Mouse (Mus musculus) right cerebral cortex, adult 18-20 months (tissue): ENCODE data around the gene Exoc8.

Experiments
- DNase-seq: peaks from one replicate; pipeline ENCODE4 v3.0.0; 2022; ENCODE audit warnings: mixed read lengths

Gene Exoc8

DNA sequence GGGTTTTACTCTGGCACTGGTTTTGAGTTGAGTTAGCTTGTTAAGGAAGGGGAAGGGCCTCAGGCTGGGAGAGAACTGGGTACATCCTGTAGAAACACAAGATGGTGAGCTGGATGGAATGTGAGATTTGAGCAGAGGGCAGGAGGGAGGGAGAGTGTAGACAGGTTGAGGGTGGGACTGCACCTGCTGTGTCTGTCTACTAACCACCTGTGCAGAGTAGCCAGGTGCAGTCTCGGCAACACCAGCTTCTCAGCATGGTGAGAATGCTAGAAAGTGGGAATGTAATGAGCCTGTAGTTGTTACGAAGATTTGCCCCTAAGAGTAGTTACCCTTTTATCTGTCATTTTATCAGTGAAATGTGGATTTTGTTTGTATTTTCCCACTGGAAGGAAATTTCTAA, 8.0 kb upstream of the Exoc8 start:
- DNase-seq, result no peak

- no peak for DNase-seq
Observed at GRCm38 (mm10) chr8:124903198-124903597, 5.7 kb upstream of the Exoc8 start.

DNA sequence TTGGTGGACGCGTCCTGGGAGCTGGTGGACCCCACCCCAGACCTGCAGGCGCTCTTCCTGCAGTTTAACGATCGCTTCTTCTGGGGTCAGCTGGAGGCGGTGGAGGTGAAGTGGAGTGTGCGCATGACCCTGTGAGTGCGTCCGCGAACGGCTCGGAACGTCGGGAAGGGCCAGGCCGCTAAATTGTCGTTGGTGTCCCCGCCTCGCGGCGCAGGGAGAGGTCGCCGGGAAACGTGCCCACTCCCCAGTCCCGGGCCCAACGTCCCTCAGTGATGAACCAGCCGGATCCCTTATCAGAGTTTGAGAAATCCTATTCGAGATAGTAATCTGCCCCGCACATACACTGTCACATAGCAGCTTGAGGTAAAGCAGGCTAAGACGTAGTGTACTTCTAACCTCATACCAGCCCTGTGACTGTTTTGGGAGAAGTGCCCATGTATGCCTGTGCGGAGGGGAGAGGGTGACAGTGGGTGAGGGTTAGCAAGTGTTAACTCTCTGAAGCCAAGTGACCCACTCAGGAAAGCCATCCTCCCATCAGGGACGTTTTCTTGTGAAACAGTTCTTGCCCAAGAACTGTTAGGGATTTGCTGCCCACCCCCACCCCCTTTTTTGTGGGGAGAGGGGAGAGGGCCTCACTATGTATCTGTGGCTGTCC, 873 bp upstream of the Exoc8 start:
- DNase-seq, result no peak

GRCm38 (mm10) chr8:124896632-124897385, 696 bp downstream of the Exoc8 start:
- peak; percentile 75 for DNase-seq

DNA sequence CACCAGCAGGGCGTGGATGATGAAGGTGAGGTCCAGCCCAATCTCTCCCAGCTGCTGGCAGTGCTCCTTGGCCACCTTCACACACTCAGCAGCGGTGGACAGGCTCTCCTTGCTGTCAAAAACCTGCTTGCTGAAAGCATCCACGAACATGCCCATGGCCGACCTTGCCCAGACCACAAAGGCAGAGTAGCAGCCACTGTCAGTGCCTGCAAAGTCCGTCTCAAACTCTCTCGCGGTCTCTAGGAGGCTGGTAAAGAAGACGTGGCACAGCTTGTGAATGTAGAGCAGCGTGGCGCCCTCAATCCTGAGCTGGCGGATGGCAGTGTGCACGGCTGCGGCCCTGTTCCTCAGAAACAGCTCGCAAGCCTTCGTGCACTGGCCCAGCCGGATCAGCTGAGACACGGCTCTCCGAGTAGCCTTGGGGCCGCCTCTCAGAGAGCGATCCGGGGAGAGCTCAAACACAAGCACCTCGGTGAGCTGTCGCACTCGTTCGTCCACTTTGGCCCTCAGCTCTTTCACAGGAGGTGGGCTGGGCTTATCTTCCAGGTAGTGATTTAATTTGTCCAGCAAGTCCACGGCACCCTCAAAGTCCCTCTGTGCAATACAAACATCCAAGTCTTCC, 1.4 kb downstream of the Exoc8 start:
- DNase-seq, result no peak

GRCm38 (mm10) chr8:124892596-124892995, 4.9 kb downstream of the Exoc8 start:
- no peak for DNase-seq

DNA sequence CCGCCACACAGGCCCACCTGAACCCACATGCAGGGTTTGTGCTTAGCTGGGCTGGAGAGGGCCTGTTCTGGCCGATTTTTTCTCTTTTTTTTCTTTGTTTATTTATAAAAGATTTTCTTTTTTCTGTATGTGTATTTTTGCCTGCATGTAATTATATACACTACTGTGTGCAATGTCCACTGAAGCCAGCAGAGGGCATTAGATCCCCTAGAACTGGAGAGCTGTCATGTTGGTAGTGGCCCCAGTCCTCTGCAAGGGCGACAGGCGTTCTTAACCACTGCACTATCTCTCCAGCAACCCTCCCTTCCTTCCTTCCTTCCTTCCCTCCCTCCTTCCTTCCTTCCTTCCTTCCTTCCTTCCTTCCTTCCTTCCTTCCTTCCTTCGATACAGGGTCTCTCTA, 9.1 kb downstream of the Exoc8 start:
- no peak for DNase-seq

DNA sequence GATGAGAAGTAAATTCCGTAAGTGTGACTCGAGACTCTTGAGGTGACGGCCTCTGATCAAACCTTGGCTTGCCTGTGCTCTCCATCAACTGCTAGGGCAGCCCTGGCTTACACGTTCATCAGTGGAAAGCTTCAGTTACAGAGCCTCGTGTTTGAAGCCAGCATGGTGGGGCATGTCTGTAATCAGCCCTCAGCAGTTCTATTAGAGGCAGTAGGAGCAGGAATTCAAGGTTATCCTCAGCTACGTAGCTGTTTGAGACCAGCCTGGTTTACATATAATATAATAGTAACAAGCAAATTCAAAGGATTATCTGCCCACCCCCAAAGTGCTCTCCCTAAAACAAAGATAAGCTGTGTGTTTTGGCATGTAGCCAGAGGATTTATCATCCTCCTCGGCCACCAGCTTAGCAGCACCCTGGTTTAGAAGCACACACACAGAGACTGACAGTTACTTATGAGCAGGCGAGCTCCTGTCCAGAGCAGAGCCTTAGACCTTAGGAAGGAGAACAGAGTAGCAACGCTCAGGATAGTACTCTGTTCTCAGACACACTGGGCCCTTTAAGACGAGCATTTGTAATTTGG, 18.5 kb downstream of the Exoc8 start:
- no peak for DNase-seq

DNA sequence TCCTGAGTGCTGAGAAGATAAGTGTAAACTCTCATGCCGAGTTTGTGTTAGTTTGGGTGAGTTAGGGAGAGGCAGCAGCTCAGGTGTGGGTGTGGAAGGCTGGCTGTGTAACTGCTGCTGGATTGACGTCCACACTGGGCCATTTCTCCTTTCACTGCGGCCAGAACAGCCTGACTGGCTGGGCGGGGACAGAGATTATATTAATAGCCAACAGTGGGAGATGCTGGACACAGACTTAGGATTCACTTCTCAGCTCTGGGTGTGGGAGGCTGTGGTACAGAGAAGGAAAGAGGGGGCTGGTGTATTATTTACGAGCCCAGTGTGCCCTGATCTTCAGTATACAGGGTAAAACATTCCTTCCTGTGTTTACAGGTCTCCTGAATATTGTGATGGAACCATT, 19.4 kb downstream of the Exoc8 start:
- DNase-seq, result no peak

DNA sequence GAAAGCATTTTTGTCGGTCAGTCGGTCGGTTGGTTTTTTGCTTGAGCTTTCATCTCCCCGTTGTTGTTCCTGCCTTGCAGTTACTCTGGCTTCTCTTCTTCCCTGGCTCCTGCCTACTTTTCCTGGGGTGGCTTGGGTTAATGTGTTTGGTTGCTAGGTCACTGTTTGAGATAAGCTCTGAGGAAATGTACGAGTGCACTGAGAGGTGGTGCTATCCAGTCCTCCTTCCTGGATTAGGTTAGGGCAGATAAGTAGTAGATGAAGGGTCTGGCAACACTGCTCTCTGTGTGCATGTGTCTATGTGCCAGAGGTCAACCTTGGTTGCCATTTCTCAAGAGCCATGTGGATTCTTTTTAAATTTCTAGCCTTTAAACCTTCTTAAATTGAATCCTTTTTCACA, 24.8 kb downstream of the Exoc8 start:
- DNase-seq, result no peak

DNA sequence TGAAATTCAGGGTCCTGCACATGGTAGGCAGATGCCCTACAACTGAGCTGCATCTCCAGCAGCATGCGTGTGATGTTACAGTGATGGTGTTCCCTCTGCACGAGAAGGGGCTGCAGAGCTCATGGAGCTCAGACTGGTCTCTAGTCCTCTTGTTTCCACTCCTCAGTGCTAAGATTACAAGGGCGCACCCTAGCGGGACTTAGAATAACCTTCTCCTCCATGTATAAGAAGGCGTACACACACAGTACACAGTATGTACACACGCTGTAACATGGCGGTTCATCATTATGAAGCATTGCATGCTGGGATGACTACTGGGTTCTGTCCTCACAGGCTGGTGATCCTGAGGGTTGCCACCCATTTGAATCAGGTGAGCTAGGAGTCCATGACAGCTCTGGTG, 25.4 kb downstream of the Exoc8 start:
- DNase-seq, result no peak

- DNase-seq, result no peak
Observed at GRCm38 (mm10) chr8:124871474-124871873, 26.0 kb downstream of the Exoc8 start.

- DNase-seq, result no peak
Observed at GRCm38 (mm10) chr8:124869708-124870107, 27.8 kb downstream of the Exoc8 start.

DNA sequence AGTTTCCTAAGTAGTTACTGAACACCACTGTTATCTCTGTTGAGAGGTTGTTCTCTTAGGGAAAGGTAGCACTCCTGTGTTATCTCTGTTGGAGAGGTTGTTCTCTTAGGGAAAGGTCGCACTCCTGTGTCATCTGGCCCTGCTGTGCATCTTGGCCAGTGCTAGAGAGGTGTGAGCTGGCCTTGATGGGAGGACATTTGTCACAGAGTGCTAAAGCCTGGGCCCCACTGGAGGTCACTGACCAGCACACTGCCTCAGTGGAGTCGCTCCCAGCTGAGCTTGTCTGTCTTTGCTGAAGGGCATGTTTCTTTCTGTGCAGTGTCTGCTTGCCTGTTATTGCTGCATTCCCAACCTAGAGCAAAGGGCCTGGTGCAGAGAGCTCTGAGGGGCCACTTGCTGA, 30.4 kb downstream of the Exoc8 start:
- DNase-seq, result no peak

DNA sequence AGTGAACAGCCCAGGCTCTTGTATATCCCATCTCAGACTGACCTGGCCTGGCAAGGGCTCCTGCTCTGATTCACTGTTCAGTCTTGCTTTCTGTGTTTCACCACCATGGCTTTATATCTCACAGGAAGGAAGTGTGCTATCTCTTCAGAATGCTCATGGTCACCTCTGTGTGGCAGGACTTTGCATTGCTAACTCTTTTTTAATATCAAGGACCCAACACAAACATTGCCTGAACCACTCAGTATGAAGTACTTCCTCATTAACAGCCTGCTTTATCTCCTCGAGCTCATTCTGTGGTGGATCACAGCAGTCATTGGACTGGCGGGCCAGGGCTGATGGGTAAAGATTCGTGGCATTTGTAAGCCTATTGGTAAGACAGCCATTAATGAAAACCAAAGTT, 30.8 kb downstream of the Exoc8 start:
- DNase-seq, result no peak

DNA sequence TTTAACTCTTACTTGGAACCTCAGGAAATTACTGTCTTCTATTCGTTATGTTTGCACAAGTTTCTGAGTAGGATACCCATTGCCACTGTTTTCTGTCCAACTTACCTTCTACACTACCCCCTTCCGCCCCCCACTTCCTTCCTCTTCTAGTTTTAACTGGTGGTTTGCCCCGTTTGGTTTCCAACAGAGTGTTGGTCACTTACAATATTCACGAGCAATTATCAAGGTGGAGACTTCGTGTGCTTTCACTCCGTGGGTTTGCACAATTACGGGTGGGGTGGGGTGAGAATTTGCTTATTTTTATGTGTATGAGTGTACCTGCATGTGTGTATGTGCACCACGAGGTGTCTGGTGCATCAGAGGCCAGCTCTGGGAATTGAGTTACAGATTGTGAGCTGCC, 33.8 kb downstream of the Exoc8 start:
- no peak for DNase-seq

- no peak for DNase-seq
Observed at GRCm38 (mm10) chr8:124863163-124863677, 34.3 kb downstream of the Exoc8 start.

DNA sequence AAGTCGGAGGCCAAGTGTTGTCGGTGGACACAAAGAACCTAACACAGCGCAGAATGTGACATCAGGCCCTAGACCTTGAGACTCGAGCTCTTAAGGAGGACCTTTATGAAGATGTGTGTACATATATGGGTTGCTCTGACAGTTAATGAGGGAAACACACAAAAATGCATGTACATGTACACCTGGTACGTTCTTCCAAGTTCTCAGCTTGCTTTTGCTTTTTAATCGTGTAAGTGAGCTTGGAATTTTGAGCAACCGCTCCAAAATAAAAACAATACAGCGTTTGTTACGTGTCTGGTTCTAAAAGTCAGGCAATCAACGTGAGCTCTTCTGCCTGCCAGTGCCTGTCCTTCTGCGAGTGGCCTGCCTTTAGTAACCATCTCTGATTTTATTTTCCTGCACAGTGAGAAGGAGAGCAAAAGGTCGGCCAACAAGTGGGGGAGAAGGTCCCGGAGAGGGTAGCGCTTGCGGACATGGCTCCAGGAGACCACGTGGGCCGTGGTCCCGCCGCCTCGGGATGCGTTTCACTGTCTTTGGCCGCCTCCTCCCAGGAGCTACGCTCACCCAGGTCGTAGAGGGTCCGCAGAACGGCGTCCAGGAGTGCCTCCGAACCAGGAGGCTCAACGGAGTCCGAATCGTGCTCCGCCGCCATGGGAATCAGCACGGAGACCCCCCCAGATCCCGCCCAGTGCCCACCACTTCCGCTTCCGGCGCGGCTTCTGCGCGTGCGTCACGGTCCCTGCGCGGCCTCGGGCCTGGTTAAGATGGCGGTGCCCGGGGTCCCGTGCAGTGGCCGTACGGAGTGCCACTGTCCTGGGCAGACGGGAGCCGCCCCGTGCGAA, 35.0 kb downstream of the Exoc8 start, which contains the start of the genes Gnpat and 2810004N23Rik:
Gene Gnpat, plus strand, starts transcription at position 713 of the 842 bp plus-strand sequence.
Gene 2810004N23Rik, minus strand, starts transcription at position 800 of the 842 bp plus-strand sequence.
- peak; percentile 94 for DNase-seq

- DNase-seq, result no peak
Observed at GRCm38 (mm10) chr8:124860188-124860587, 37.3 kb downstream of the Exoc8 start.

GRCm38 (mm10) chr8:124859466-124859865, 38.0 kb downstream of the Exoc8 start:
- DNase-seq, result no peak

GRCm38 (mm10) chr8:124853511-124853910, 44.0 kb downstream of the Exoc8 start:
- no peak for DNase-seq

DNA sequence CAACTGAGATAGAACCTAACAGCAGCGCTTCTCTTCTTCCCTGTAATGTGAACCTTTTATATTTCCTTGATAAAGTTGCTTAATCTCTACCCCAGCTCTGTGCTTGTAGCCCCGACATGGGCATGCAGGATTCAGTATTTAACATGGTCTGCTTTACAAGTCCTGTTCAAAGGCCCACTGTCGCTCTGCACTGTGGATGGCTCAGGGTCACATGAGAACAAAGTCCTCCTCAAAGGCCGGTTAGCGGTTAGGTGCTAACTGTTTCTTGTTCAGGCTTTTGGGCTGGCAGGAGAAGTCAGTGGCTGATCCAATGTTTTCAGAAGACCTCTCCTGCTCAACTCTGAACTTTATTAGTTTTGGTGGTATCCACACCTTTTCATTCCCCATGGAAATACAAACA, 51.9 kb downstream of the Exoc8 start:
- no peak for DNase-seq
